Mouse (Mus musculus) liver, postnatal 0 days (tissue): Measurements from ENCODE around the gene Sart3. TPM values are rescaled to one million over a fixed set of nuclear protein-coding genes. Genes with fewer than 3 reads are reported as not detected.

ENCODE experiments used
- ATAC-seq: fragments of 200-750 bp; cut with Nextera tagmentation; 2 replicates; pipeline ENCODE4 v1.8.0; 2017; ENCODE audit warnings: mild to moderate bottlenecking, moderate library complexity
- DNase-seq: peaks from one replicate; pipeline ENCODE4 v3.0.0-alpha.2; 2016
- H3K27ac ChIP-seq: fragments of 300-500 bp; sonication (generic); 2 replicates; pipeline ENCODE4 v1.5.1; 2014; ENCODE audit warnings: antibody characterized with exemption, moderate library complexity, mild to moderate bottlenecking, low read depth
- H3K27me3 ChIP-seq: fragments of 300-500 bp; sonication (generic); 2 replicates; pipeline ENCODE4 v1.6.1; 2014; ENCODE audit warnings: low read length, control low read depth, mixed read lengths; ENCODE audit not compliant: insufficient read depth
- H3K36me3 ChIP-seq: fragments of 300-500 bp; sonication (generic); replicated peaks from 2 replicates; pipeline ENCODE4 v1.6.1; 2014; ENCODE audit warnings: mild to moderate bottlenecking, control low read depth, low read length, moderate library complexity, mixed read lengths; ENCODE audit not compliant: insufficient read depth
- H3K4me1 ChIP-seq: fragments of 300-500 bp; sonication (generic); 2 replicates; pipeline ENCODE4 v1.6.1; 2014; ENCODE audit warnings: antibody characterized with exemption, mild to moderate bottlenecking, control low read depth; ENCODE audit not compliant: insufficient read depth
- H3K4me2 ChIP-seq: fragments of 300-500 bp; sonication (generic); 2 replicates; pipeline ENCODE4 v1.6.1; 2014; ENCODE audit warnings: low read depth, mild to moderate bottlenecking, low read length, moderate library complexity, mixed read lengths
- H3K4me3 ChIP-seq: fragments of 300-500 bp; sonication (generic); 2 replicates; pipeline ENCODE4 v1.5.1; 2014; ENCODE audit warnings: low read depth, low read length
- H3K9ac ChIP-seq: fragments of 300-500 bp; sonication (generic); replicated peaks from 2 replicates; pipeline ENCODE4 v1.6.1; 2014; ENCODE audit warnings: mild to moderate bottlenecking, moderate library complexity
- H3K9me3 ChIP-seq: fragments of 300-500 bp; sonication (generic); 2 replicates; pipeline ENCODE4 v1.6.1; 2016; ENCODE audit warnings: mild to moderate bottlenecking, control low read depth, low read length, mixed read lengths
- CTCF ChIP-seq: sonication (generic); IDR thresholded peaks from 2 replicates; pipeline ENCODE4 v1.5.1; 2016; ENCODE audit warnings: antibody characterized with exemption, low read depth
- EP300 ChIP-seq: IDR thresholded peaks from 2 replicates; pipeline ENCODE4 v1.6.1; 2016; ENCODE audit warnings: antibody characterized with exemption, low read depth, mild to moderate bottlenecking
- WGBS: fragments of 180-500 bp; shearing (Covaris S2); extraction: QIAGEN DNeasy Blood & Tissue Kit; methylation state at CpG from one replicate; pipeline ENCODE4 v1.1.7; 2014; ENCODE audit not compliant: insufficient replicate concordance; 5-methylcytosine and 5-hydroxymethylcytosine counted together
- polyA plus RNA-seq: library from polyadenylated mRNA; unstranded; fragments of >200 nt; fragmentation: Nextera tagmentation; extraction: Ambion mirVana; gene quantifications from 2 replicates; pipeline ENCODE4 v1.2.1, GENCODE M21; 2015

Sart3 gene
- polyA plus RNA-seq, 1 experiment from 2014 or later: 7.9 TPM

DNA sequence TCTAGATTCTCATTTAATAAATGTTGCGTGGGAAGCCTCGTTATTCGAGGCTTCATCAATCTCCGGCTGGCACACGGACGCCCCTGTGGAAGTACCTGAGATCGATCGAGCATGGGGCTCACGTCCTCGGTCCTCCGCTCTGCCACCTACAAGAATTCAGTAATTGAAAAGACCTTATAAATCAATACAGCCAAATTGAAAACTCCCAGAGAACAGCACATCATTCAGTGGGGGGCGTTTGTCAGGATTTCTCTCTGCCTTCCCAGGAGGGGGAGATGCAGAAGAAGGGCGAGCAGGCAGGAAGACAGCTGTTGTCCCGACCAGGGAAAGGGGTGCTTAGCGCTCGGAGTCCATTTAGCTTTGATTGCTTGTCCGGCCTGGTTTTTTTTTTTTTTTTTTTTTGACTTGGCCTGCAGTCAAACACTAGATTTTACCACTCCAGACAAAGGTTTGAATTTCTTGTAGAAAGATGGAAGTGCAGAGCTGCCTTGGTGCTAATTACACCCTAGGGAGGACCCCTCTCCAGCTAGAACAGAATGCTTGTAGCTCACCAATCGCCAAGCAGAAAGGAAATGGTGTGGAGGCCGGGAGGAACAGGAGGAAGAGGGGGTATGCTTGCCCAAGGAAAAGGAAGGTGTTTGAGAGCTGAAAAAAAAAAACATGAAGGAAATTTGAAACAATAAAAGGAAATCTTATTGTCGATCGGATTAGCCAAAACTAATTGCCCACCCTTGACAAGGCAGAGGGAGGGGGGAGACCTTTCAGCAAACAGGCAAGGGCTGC is 68.3 kb downstream of the Sart3 start:
- Histone ChIP-seq H3K4me3 (no peak overlapping the region), H3K36me3 (no peaks in the 10 kb centered on the region), H3K9me3 (no peaks in the 10 kb centered on the region), H3K27me3 (no peaks in the 10 kb centered on the region), H3K4me2 (no peak overlapping the region), H3K9ac (no peak overlapping the region), H3K27ac (no peak overlapping the region), H3K4me1 (no peaks in the 10 kb centered on the region)
- TF ChIP-seq EP300: no peak
- TF ChIP-seq CTCF: no peak
- DNase-seq (no peak), ATAC-seq (no peak)
- 56% methylated on average over 21 of the region's 21 CpGs for WGBS

DNA sequence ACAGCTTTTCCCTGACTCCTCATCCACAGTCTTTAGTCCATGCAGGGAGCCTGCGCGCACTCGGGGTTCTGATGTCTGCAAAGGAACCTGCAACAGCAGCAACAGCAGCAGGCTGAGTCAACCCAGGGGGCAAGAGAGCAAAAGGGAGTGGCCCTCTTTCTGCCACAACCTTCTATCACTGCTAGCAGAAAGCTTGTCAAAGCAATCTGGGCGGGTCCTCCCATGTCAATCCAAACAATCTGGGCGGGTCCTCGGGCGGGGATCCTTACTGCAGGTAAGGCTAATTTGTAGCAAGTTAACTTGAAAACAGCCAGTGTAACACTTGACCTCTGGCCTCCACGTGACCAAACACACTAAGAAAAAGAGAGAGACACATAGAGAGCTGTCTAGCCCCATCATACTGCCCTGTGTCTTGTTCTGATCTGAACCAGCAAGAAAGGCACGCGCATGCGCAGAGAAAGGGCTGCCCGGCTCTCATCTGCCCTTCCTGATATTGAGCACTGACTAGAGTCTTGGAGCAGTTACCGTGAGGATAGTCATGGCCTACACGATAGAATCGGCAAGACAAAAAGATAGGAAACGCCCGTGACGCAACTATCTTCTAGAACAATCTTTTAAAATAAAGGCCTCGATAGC is 71.8 kb downstream of the Sart3 start:
- Histone ChIP-seq H3K9ac (no peak overlapping the region), H3K27ac (no peak overlapping the region), H3K36me3 (no peaks in the 10 kb centered on the region), H3K4me2 (no peak overlapping the region), H3K27me3 (no peaks in the 10 kb centered on the region), H3K9me3 (no peaks in the 10 kb centered on the region), H3K4me3 (no peak overlapping the region), H3K4me1 (no peaks in the 10 kb centered on the region)
- TF ChIP-seq CTCF (no peak), EP300 (no peak)
- DNase-seq (no peak), ATAC-seq (no peak)
- 64% methylated on average over 19 of the region's 19 CpGs for WGBS

DNA sequence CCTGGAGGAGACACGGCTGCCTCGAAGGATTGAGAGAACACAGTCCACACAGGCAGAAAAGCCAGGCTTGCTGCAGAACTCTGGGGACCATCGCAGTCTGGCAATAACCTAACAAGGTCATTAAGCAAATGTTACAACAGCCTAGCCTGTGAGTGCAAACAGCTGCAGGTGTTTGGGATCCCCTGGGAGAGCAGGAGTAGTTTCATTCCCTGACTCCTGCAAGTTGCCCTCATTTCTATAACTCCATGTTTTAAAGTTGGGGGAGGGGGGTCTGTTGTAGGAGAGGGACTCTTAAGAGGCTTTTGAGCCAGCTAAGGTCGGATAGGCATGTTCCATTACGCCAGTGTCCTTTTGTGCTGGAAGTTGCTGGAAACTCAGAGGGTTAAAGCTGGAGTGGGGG is 77.9 kb downstream of the Sart3 start:
- WGBS: 55% methylated on average over 5 of the region's 5 CpGs
- no peak overlapping the region for H3K27ac ChIP-seq
- 0 out of 2 replicates have a peak, but pooled peaks cover 3% of the 10 kb centered on the region for H3K9me3 ChIP-seq
- no peaks in the 10 kb centered on the region for H3K4me1 ChIP-seq
- ATAC-seq (no peak), DNase-seq (no peak)
- no peak overlapping the region for H3K4me3 ChIP-seq
- no peak overlapping the region for H3K9ac ChIP-seq
- no peaks in the 10 kb centered on the region for H3K27me3 ChIP-seq
- H3K4me2 ChIP-seq: no peak overlapping the region
- TF ChIP-seq EP300 (no peak), CTCF (no peak)
- H3K36me3 ChIP-seq: no peaks in the 10 kb centered on the region

DNA sequence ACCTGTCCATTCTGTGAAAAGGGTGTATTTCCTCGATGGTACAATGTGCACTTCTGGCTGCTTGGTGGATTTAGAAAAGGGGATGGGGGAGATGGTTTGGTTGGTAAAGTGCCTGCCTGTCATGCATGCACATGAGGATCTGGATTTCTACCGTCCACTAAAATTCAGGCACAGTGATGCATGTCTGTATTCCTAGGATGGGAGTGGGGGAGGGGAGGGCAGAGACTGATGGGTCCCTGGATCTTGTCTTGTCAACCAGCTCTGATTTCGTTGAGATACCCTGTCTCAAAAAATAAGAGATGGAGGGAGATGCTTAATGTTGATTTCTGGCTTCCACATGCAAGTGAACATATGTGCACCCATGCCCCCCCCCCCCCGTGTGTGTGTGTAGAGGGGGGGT is 78.3 kb downstream of the Sart3 start:
- Histone ChIP-seq H3K4me2 (no peak overlapping the region), H3K9me3 (0 out of 2 replicates have a peak, but pooled peaks cover 3% of the 10 kb centered on the region), H3K36me3 (no peaks in the 10 kb centered on the region), H3K27ac (no peak overlapping the region), H3K4me1 (no peaks in the 10 kb centered on the region), H3K4me3 (no peak overlapping the region), H3K9ac (no peak overlapping the region), H3K27me3 (no peaks in the 10 kb centered on the region)
- TF ChIP-seq CTCF (no peak), EP300 (no peak)
- ATAC-seq: no peak
- no peak for DNase-seq
- WGBS: 57% methylated on average over 4 of the region's 4 CpGs

DNA sequence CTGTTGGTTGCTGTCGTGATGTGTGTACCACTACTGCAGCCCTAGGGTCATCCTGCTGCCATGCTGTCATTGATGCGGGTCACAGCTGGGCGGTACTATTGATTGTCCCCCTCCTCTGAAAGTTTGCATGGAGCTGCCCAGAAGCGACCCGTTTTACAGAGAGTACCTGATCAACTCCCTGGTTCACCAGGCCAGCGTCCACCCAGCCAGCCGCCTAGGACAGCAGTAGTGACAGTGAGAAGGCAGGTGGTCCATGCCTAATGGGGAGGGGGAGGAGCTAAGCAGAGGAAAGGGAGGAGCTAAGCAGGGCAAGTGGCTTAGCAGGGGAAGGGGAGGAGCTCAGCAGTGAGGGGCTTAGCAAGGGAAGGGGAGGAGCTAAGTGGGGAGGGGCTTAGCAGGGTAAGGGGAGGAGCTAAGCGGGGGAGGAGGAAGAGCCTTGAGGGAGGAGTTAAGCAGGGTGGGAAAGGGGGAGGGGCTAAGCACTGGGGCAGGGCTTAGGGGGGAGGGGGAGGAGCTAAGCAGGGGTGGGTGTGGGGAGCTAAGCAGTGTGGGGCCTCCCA is 79.0 kb downstream of the Sart3 start:
- ATAC-seq: no peak
- H3K36me3 ChIP-seq: no peaks in the 10 kb centered on the region
- no peaks in the 10 kb centered on the region for H3K27me3 ChIP-seq
- no peak overlapping the region for H3K27ac ChIP-seq
- H3K4me2 ChIP-seq: no peak overlapping the region
- TF ChIP-seq CTCF (no peak), EP300 (no peak)
- no peak for DNase-seq
- H3K9me3 ChIP-seq: 0 out of 2 replicates have a peak, but pooled peaks cover 3% of the 10 kb centered on the region
- H3K4me1 ChIP-seq: no peaks in the 10 kb centered on the region
- 76% methylated on average over 8 of the region's 8 CpGs for WGBS
- no peak overlapping the region for H3K4me3 ChIP-seq
- no peak overlapping the region for H3K9ac ChIP-seq

Other genes with a start within 250 kb of the Sart3 start
- gene Cmklr1, start 122.1 kb downstream of the Sart3 start, polyA plus RNA-seq: 3.3 and 3.5 TPM in 2 replicates
- not detected in 2 replicates for gene 1700069L16Rik, start 47.7 kb downstream of the Sart3 start, polyA plus RNA-seq
- gene Ficd, start 36.7 kb downstream of the Sart3 start, polyA plus RNA-seq: 2.6 and 2.8 TPM in 2 replicates
- gene Iscu, start 238 bp upstream of the Sart3 start, polyA plus RNA-seq: 109 TPM in 2 replicates
- 3.2 and 3.4 TPM in 2 replicates for gene Tmem119, start 28.0 kb upstream of the Sart3 start, polyA plus RNA-seq
- 18.9 and 21.5 TPM in 2 replicates for gene Selplg, start 60.1 kb upstream of the Sart3 start, polyA plus RNA-seq
- 23.6 and 27.6 TPM in 2 replicates for gene Coro1c, start 136.2 kb upstream of the Sart3 start, polyA plus RNA-seq
- 3.7 and 4.3 TPM in 2 replicates for gene Ssh1, start 221.4 kb upstream of the Sart3 start, polyA plus RNA-seq
- not detected in 2 replicates for gene Dao, start 231.2 kb upstream of the Sart3 start, polyA plus RNA-seq